Mouse (Mus musculus): Measurements from ENCODE around the gene Sumf2.
A peak's percentile ranks its signal among the peaks of the same experiment; 100 is the strongest.
"Not testable (repeated sequence)": the region's sequence is repeated elsewhere in the genome, so short reads cannot be mapped to it uniquely, and the experiment has no call there.

Gene Sumf2

GRCm38 (mm10) chr5:129846752-129847557 is at the start of gene Sumf2:
TSS of gene Sumf2 (plus strand) at chr5:129846986.
- DNase-seq (ENCODE audit: low spot score) = peak; percentile 93

GRCm38 (mm10) chr5:129844848-129845247 is 1.9 kb upstream of the Sumf2 start:
- no peak for DNase-seq (ENCODE audit: low spot score)

GRCm38 (mm10) chr5:129847558-129847820 is 703 bp downstream of the Sumf2 start:
- DNase-seq (ENCODE audit: low spot score) = no peak

GRCm38 (mm10) chr5:129855163-129855562 is 8.4 kb downstream of the Sumf2 start:
- DNase-seq (ENCODE audit: low spot score) = no peak

GRCm38 (mm10) chr5:129856414-129856813 is 9.6 kb downstream of the Sumf2 start:
- no peak for DNase-seq (ENCODE audit: low spot score)

- DNase-seq (ENCODE audit: low spot score) = no peak
Measured at GRCm38 (mm10) chr5:129862325-129862724, 15.5 kb downstream of the Sumf2 start.

- no peak for DNase-seq (ENCODE audit: low spot score)
Measured at GRCm38 (mm10) chr5:129864467-129864866, 17.7 kb downstream of the Sumf2 start.

GRCm38 (mm10) chr5:129865841-129866240 is 19.1 kb downstream of the Sumf2 start:
- DNase-seq (ENCODE audit: low spot score) = no peak

- DNase-seq (ENCODE audit: low spot score) = no peak
Measured at GRCm38 (mm10) chr5:129869238-129869995, 22.6 kb downstream of the Sumf2 start.

GRCm38 (mm10) chr5:129871238-129871637 is 24.5 kb downstream of the Sumf2 start:
- DNase-seq (ENCODE audit: low spot score) = no peak

GRCm38 (mm10) chr5:129873942-129874341 is 27.2 kb downstream of the Sumf2 start:
- DNase-seq (ENCODE audit: low spot score) = no peak

- no peak for DNase-seq (ENCODE audit: low spot score)
Measured at GRCm38 (mm10) chr5:129875098-129875497, 28.3 kb downstream of the Sumf2 start.

GRCm38 (mm10) chr5:129877731-129878455 is 31.1 kb downstream of the Sumf2 start:
- no peak for DNase-seq (ENCODE audit: low spot score)

- DNase-seq (ENCODE audit: low spot score) = peak; percentile 50
Measured at GRCm38 (mm10) chr5:129878946-129879345, 32.2 kb downstream of the Sumf2 start.

GRCm38 (mm10) chr5:129879888-129880287 is 33.1 kb downstream of the Sumf2 start:
- no peak for DNase-seq (ENCODE audit: low spot score)

- DNase-seq (ENCODE audit: low spot score) = no peak
Measured at GRCm38 (mm10) chr5:129886271-129886670, 39.5 kb downstream of the Sumf2 start.

- peak; percentile 94 for DNase-seq (ENCODE audit: low spot score)
Measured at GRCm38 (mm10) chr5:129886911-129887636, 40.3 kb downstream of the Sumf2 start, which contains the start of gene Chchd2. TSS of gene Chchd2 (minus strand) at chr5:129887470.

GRCm38 (mm10) chr5:129890390-129890789 is 43.6 kb downstream of the Sumf2 start:
- not testable (repeated sequence) for DNase-seq (ENCODE audit: low spot score)

GRCm38 (mm10) chr5:129895198-129896088 is 48.7 kb downstream of the Sumf2 start, which contains the start of gene Zbed5:
TSS of gene Zbed5 (plus strand) at chr5:129895723.
- DNase-seq (ENCODE audit: low spot score) = peak; percentile 84

GRCm38 (mm10) chr5:129898449-129898848 is 51.7 kb downstream of the Sumf2 start, which contains the start of gene Phkg1:
TSS of gene Phkg1 (minus strand) at chr5:129898549.
- no peak for DNase-seq (ENCODE audit: low spot score)

- DNase-seq (ENCODE audit: low spot score) = no peak
Measured at GRCm38 (mm10) chr5:129907775-129908174, 61.0 kb downstream of the Sumf2 start.

Measured in ovary, adult 18-20 months (tissue).